Mouse (Mus musculus) kidney, adult 2 months (tissue): ENCODE results near the gene Zfpm1. TPM values are rescaled to one million over a fixed set of nuclear protein-coding genes. Genes with fewer than 3 reads are reported as not detected.

Experiments
- DNase-seq: peaks from one replicate; pipeline ENCODE4 v3.0.0; 2021
- H3K27ac ChIP-seq: fragments of 200-500 bp; 2 replicates; pipeline ENCODE4 v1.5.1; 2012; ENCODE audit warnings: low read depth, low read length, control low read depth, inconsistent platforms; ENCODE audit not compliant: insufficient read depth
- H3K27me3 ChIP-seq: fragments of 200-500 bp; replicated peaks from 2 replicates; pipeline ENCODE4 v1.6.1; 2012; ENCODE audit warnings: mild to moderate bottlenecking, moderate library complexity, low read length, inconsistent platforms; ENCODE audit not compliant: control insufficient read depth, insufficient read depth
- H3K36me3 ChIP-seq: fragments of 200-500 bp; 2 replicates; pipeline ENCODE4 v1.6.1; 2012; ENCODE audit warnings: mild to moderate bottlenecking, moderate library complexity, low read length, inconsistent platforms; ENCODE audit not compliant: control insufficient read depth, insufficient read depth
- H3K4me1 ChIP-seq: fragments of 200-500 bp; 2 replicates; pipeline ENCODE4 v1.6.1; 2011; ENCODE audit warnings: low read length; ENCODE audit not compliant: control insufficient read depth, insufficient read depth
- H3K4me3 ChIP-seq: fragments of 200-500 bp; 2 replicates; pipeline ENCODE4 v1.5.1; 2011; ENCODE audit warnings: mild to moderate bottlenecking, low read depth, low read length, control low read depth; ENCODE audit not compliant: insufficient read depth
- CTCF ChIP-seq: fragments of 200-500 bp; conservative IDR thresholded peaks from 2 replicates; pipeline ENCODE4 v1.5.1; 2011; ENCODE audit warnings: low read depth, mild to moderate bottlenecking, control low read depth, low read length, moderate library complexity, mixed read lengths; ENCODE audit not compliant: insufficient read depth, insufficient read length
- POLR2A ChIP-seq: fragments of 200-500 bp; IDR thresholded peaks from one replicate; pipeline ENCODE4 v1.6.1; 2011; ENCODE audit warnings: low read depth, low read length, control low read depth
- WGBS: fragments of 180-500 bp; shearing (Covaris S2); methylation state at CpG from one replicate; pipeline ENCODE4 v1.1.7; 2018; 5-methylcytosine and 5-hydroxymethylcytosine counted together
- polyA plus RNA-seq: library from polyadenylated mRNA; depleted of rRNA; stranded (reverse); fragments of >200 nt; gene quantifications from 2 replicates; pipeline ENCODE4 v1.2.3, GENCODE M21; 2012

Zfpm1 gene
- polyA plus RNA-seq, 1 experiment, result 9.7 TPM

DNA sequence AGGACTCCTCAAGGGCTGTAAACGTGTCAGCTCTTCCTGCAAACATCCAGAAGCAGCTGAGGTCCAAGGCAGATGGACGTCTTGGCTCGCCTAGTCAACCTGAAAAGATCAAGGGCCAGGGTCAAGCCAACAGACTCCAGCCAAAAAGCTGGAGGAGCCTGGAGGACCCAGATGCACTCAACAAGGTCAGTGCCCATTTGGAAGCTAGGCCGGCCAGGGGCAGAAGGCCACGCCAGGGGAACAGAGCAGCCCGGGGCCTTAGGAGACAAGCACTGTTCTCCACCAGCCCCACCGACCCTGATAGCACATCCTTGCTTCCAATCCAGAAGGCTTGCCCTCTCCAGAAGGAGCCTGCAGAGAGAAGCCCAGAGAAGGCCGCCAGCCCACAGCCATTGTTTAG is 16.4 kb upstream of the Zfpm1 start:
- no peaks in the 10 kb centered on the region for H3K4me1 ChIP-seq
- no peaks in the 10 kb centered on the region for H3K36me3 ChIP-seq
- DNase-seq, result no peak
- H3K4me3 ChIP-seq, result no peak overlapping the region
- no peak overlapping the region for H3K27ac ChIP-seq
- TF ChIP-seq POLR2A (no peak), CTCF (no peak)
- 70% methylated on average over 8 of the region's 8 CpGs for WGBS
- H3K27me3 ChIP-seq, result no peaks in the 10 kb centered on the region

DNA sequence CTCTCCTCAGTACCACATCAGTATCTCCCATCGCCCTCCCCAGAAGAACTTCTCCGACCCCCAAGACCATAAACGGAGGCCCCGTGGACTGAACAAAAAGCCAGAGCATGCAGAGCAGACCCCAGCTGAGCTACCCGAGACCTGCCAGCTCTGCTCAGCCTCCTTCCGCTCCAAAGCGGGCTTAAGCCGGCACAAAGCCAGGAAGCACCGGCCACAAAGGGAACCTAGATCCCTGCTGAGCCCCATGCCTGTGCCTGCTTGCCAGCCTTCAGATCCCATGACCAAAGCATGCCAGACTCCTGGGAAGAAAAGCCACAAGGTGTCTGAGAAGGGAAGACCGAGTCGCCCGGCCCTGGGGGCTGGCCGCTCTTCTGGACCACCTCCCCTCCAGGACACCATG is 15.1 kb upstream of the Zfpm1 start:
- Histone ChIP-seq H3K36me3 (no peaks in the 10 kb centered on the region), H3K4me3 (no peak overlapping the region), H3K27ac (no peak overlapping the region), H3K4me1 (no peaks in the 10 kb centered on the region), H3K27me3 (no peaks in the 10 kb centered on the region)
- TF ChIP-seq CTCF (no peak), POLR2A (no peak)
- DNase-seq, result no peak
- 71% methylated on average over 13 of the region's 13 CpGs for WGBS

DNA sequence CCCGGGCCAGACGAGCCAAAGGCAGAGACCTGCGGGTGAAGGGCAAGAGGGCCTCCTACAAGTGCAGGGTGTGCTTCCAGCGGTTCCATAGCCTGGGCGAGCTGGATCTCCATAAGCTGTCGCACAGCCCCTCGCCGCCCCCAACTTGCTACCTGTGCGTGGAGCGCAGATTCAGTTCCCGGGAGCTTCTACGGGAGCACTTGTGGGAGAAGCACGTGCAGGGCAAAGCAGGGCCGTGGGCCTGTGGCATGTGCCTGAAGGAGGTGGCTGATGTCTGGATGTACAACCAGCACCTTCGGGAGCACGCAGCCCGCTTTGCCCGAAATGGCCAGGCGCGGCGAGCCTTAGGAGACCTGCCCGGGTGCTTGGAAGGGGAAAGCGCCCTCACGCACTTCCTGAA is 13.1 kb upstream of the Zfpm1 start:
- H3K27ac ChIP-seq, result no peak overlapping the region
- no peak for TF ChIP-seq POLR2A
- no peak for TF ChIP-seq CTCF
- peak overlapping the region; percentile 51 for H3K4me3 ChIP-seq
- WGBS, result 70% methylated on average over 24 of the region's 24 CpGs
- DNase-seq, result no peak
- H3K36me3 ChIP-seq, result no peaks in the 10 kb centered on the region
- H3K27me3 ChIP-seq, result no peaks in the 10 kb centered on the region
- H3K4me1 ChIP-seq, result no peaks in the 10 kb centered on the region

DNA sequence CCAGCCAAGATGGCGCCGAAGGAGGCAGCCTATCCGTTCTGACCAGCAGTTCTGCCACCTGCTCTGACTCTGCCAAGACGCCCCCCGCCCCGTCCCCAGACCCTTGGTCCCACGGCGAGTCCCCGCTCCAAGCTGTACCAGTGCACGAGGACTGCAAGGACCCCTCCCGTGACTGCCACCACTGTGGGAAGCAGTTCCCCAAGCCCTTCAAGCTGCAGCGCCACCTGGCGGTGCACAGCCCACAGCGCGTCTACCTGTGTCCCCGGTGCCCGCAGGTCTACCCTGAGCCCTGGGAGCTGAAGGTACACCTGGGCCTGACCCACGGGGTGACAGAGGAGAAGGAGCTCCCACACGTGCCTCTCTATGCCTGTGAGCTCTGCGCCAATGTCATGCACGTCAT is 12.5 kb upstream of the Zfpm1 start:
- no peaks in the 10 kb centered on the region for H3K4me1 ChIP-seq
- peak overlapping the region; percentile 51 for H3K4me3 ChIP-seq
- no peaks in the 10 kb centered on the region for H3K27me3 ChIP-seq
- H3K36me3 ChIP-seq, result no peaks in the 10 kb centered on the region
- 8% methylated on average over 21 of the region's 21 CpGs for WGBS
- TF ChIP-seq POLR2A (no peak), CTCF (peak; percentile 85)
- DNase-seq, result peak; percentile 65
- H3K27ac ChIP-seq, result no peak overlapping the region

DNA sequence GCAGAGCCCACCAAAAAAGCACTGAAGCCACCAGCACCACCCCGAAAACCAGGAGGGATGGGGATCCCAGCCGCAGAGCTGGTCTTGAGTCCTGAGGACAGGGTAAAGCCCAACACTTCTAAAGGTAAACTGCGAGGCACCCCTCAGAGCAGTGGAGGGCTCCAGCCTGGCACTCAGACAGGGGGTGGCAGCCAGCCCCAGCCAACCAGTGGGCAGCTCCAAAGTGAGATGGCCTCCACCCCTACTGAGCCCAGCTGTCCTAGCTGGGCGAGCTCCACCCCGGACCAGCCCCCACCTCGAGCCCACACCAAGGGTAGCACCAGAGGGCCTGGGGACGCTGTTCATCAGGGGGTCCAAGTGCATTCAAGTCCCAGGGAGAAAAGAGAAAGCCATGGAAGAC is 11.4 kb upstream of the Zfpm1 start:
- H3K27me3 ChIP-seq, result no peaks in the 10 kb centered on the region
- H3K36me3 ChIP-seq, result no peaks in the 10 kb centered on the region
- no peak for TF ChIP-seq POLR2A
- no peak for TF ChIP-seq CTCF
- DNase-seq, result no peak
- H3K4me3 ChIP-seq, result no peak overlapping the region
- H3K27ac ChIP-seq, result no peak overlapping the region
- H3K4me1 ChIP-seq, result no peaks in the 10 kb centered on the region
- WGBS, result 82% methylated on average over 7 of the region's 7 CpGs

DNA sequence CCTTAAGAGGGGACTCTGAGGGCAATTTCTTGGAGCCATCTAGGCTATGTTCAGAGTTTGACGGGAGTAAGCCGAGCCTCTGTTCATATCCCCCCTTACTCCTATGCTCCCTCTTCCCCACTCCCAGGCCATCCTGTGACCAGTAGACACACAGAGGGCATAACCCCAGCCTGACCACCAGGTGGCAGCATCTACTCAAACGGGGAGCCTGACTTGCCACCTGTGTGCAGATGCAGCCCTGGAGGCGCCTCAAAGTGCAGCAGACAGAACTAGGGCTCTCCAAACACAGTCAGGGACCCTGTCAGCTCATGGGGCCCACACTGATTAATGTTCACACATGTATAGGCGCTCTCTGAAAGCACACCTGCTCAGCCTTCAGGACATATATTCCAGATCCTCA is 8.8 kb upstream of the Zfpm1 start:
- TF ChIP-seq CTCF (peak; percentile 99), POLR2A (no peak)
- Histone ChIP-seq H3K36me3 (no peaks in the 10 kb centered on the region), H3K4me1 (no peaks in the 10 kb centered on the region), H3K4me3 (no peak overlapping the region), H3K27me3 (no peaks in the 10 kb centered on the region), H3K27ac (no peak overlapping the region)
- DNase-seq, result peak; percentile 78
- WGBS, result 8% methylated on average over 5 of the region's 5 CpGs

DNA sequence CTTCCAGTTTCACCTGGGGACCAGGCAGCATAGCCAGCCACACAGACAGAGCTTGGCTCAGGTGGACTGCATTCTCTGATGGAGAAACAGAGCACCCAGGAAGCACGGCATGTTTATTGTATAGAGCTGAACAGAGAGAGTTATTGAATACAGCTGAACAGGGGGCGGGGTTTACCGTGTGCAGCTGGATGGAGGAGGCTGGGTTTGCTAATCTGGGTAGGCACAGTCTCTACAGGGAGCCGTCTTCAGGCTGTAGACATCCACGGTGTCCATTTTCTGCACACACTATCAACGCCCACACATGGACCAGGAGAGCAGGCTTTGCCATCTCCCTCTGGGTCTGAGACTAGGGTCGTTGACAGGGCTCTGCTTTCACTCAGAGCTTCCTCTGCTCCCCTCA is 8.1 kb upstream of the Zfpm1 start:
- Histone ChIP-seq H3K4me3 (no peak overlapping the region), H3K4me1 (no peaks in the 10 kb centered on the region), H3K36me3 (no peaks in the 10 kb centered on the region), H3K27ac (no peak overlapping the region), H3K27me3 (no peaks in the 10 kb centered on the region)
- no peak for TF ChIP-seq CTCF
- no peak for TF ChIP-seq POLR2A
- 57% methylated on average over 7 of the region's 7 CpGs for WGBS
- no peak for DNase-seq

DNA sequence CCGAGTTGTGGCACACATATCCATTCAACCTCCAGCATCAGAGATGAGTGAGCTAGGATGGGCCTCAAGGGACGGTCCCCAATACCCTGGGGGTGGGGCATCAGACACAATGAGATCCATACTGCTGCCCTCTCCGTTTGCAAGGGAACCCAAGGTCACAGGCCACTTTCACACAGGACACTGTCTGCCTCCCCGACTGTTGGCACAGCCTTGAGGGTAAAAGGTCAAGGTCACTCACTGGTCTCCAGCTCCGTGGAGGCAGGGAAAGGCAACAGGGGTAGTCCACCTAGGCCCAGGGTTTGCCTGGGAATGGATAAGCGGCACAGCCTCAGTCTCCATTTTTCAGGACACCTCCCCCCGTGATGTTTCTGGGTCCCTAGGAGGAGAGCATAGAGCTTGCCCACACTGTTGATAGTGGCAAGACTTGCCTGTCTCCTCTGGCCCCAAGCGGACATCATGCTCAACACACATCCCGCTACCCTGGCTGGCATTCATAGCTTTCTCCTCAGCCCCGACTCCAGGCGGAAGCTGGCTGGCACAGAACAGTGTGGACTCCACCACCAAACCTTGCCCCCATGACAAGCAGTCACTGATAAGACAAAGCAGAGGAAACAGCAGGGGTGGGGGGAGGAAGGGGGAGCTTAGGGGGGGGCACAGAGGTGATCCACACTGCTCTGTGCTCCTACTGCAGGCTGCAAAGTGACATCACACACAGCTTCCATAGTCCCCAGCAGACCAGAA is 7.1 kb upstream of the Zfpm1 start:
- peak; percentile 14 for DNase-seq
- no peaks in the 10 kb centered on the region for H3K36me3 ChIP-seq
- no peak overlapping the region for H3K27ac ChIP-seq
- H3K27me3 ChIP-seq, result no peaks in the 10 kb centered on the region
- TF ChIP-seq CTCF, result no peak
- no peak for TF ChIP-seq POLR2A
- no peak overlapping the region for H3K4me3 ChIP-seq
- no peaks in the 10 kb centered on the region for H3K4me1 ChIP-seq
- 67% methylated on average over 11 of the region's 11 CpGs for WGBS
